Mouse (Mus musculus): ENCODE measurements around the gene Kcnn1.
A peak's percentile ranks its signal among the peaks of the same experiment; 100 is the strongest.
"Not testable (repeated sequence)": the region's sequence is repeated elsewhere in the genome, so short reads cannot be mapped to it uniquely, and the experiment has no call there.

Kcnn1 gene

DNA sequence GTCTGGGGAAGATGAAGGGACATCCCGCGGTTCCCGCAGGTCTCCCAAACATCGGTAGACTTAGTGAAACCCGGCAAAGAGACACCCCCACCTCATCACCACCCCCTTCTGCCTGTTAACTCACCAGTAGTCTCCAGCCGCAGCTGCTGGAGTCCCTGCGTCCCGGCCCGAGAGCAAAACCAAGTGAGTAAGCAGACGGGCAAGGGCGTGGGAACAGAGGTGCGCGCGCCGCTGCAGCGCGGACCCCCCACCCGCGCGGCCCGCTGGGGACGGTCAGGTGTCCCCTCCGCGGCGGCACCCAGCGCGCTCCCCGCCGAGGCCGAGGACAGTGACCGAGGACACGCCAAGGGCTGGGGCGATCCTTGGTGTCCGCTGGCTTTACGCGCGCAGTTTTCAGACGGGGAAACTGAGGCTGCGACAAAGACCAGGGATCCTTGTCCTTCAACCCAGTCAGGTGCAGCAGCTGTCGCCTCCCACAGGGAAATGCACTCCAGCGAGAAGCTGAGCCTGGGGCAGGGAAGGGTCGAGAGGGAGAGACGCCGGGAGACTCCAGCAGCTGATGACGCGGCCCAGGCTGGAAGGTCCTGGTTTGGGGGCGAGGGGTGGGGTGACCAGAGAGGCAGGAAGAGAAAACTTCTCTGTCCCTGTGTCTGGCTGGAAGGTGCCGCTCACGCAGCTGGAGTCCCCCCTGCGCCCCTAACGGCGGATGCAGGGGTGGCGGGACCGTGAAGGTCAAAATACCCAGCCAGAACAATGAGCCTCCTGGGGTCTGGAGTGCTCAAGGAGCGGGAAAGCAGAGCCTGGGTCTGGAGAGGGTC lies at the start of gene Kcnn1:
Gene Kcnn1, minus strand, starts transcription at position 435 of the 818 bp plus-strand sequence.
- no peak for DNase-seq (ENCODE audit: extremely low read depth, low read depth, low spot score)

DNA sequence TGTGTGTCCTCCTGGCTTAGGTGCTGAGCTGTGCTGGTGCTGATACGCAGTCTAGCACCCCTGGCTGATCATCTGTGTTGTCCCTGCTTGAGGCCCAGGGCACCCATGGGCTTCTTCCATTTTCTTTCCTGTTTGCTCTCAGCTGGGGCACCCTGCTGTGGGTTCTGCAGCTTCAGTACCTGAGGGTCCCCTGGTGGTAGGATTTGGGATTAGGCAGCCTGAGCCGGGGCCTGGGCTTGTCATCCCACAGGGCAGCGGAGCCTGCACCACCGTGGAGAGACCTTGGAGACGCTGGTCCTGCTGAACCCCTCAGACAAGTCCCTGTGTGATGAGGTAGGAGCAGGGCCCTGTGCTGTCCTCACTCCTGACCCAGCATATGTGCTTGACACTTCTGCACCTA lies 48.5 kb upstream of the Kcnn1 start:
- DNase-seq (ENCODE audit: extremely low read depth, low read depth, low spot score), result no peak

DNA sequence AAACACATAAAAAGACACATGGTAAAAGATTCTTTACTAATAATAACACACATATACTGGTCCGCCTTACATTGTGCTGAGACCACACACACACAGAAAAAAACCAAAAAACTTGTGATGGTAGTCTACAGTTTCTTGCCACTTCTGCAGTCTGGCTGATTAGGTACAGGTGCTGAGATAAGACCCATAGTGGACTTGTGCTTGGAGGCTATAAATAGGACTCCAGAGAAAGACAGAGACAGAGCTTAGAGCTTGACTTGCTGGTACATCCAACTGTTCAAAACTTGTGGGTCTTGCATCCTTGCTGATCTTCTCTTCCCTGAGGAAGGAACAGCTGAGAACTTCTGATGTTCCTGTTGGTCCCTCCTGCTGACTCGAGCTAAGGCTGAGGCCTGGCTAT lies 44.5 kb upstream of the Kcnn1 start:
- no peak for DNase-seq (ENCODE audit: extremely low read depth, low read depth, low spot score)

DNA sequence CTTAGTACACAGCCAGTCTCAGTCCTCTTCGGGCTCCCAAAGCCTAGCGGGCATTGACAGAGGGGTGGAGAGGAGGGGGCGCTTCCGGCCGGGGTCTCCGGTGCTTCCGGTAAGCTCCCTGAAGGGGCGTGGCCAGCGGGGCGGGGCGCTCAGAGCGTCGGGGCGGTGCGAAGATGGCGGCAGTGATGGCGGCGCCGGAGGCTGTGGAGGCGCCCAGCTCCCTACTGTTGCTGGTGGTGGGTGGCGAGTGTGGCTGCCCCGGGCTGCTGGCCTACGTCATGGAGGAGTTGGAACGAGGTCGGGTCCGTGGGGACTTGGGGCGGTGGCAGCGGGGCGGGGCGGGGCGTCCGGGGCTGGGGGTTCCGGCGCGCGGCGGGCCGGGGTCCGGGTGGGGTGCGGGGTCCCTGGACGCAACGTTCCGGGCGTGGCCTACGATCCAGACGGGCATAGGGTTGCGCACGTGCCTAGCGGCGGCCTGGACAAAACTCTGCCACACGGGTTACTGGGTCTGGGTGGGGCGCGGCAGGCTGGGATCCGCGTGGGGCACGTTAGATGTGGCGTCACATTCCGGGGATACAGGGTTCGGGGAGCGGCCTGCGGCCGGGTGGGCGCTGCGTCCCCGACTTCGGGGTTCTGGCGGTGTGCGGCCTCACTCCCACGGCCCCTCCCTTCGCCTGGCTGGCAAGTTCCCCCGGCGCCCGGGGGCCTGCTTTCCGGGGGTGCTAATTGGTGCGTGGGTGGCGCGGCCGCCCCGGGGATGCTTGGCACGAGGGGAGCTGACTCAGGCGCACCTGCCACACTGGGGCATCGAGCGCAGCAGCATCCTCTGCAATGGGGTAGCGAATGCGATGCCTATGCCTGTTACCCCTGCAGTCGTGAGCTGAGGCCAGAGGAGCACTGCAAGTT lies 43.0 kb upstream of the Kcnn1 start, which contains the start of gene Map1s:
Gene Map1s, plus strand, starts transcription at position 102 of the 906 bp plus-strand sequence.
- no peak for DNase-seq (ENCODE audit: extremely low read depth, low read depth, low spot score)

DNA sequence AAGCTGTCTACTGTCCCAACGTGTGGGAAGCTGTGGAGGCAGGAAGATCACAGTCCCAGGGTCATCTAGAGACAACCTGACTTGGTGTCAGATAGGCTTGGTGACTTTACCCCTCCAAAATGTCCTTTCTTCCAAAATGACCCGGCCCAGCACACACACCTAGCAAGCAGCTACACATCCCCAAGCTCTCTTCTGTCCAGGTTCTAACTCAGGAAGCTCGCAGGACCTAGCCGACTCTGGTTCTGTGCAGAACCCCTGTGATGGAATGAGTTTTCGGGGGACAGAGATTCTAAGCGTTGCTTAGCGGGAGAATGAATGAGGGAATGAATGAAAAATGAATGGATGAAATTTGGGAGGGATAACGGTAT lies 42.4 kb upstream of the Kcnn1 start:
- no peak for DNase-seq (ENCODE audit: extremely low read depth, low read depth, low spot score)

DNA sequence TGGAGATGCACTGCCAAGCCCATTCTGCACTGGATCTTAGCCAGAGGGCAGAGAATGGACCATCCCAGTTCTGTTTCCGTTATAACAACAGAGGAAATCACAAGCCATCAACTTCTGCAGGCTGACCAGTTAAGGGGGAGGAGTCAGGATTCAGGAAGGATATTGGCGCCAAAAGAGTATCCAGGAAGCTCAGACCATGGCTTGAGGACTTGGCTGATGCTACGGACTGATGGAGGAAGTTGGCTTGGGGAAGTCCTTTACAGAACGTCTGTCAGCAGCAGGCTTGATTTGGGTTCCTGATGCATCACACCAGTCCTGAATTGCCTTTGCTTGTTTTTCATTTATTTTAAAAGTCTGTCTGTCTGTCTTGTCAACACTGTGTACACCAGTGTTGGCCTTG lies 41.5 kb upstream of the Kcnn1 start:
- DNase-seq (ENCODE audit: extremely low read depth, low read depth, low spot score), result no peak

DNA sequence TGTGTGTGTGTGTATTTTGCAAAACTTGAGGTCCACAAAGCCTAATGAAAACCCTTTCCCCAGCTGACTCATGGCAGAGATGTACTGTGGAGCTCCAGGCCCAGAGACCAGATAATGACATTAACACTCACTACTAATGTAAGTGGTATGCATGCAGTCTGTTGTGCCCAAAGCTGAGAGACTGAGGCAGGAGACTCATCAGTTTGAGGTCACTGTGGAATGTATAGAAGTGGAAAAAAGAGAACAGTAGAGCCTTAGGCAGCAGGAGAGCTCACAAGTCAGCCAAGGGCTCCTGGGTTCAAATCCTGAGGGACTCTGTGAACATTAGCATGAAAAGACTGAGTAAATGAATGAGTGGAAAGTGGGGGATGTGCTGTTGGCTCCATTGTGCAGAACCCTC lies 40.5 kb upstream of the Kcnn1 start:
- DNase-seq (ENCODE audit: extremely low read depth, low read depth, low spot score), result no peak

DNA sequence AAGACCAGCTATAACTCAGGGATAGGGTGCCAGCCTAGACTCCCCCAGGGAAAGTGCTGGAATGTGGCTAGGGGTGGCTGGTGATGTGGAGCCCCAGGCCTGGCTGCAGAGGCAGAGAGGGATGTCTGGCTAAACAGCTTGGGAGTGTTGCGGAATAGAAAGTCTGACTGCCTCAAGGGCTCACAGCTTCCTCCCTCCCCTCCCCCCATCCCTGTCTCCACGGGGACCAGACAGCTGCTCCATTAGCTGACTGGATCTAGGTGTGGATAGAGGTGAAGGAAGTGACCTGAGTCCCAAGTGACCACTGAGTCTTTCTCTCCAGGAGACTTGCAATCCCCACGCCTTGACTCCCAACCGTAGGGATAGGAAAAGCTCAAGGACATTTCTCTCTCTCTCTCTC lies 40.1 kb upstream of the Kcnn1 start:
- no peak for DNase-seq (ENCODE audit: extremely low read depth, low read depth, low spot score)

DNA sequence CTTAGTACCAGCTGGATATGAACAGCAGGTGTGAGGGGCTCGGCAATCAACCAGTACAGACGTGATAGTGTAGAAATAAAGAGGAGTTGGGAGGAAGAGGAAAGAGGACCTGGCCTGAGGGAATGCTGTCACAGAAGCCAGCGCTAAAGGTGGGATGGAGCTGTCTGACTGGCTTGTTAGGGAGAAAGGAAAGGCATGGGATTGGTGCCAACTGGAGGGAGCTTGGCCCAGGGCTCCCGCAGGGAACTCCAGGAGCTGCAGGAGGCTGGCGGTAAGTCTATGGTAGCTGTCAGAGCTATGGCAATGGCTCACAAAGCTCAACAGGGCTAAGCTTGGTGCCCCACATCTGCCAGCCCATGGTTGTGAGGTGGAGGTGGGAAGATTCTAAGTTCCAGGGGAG lies 39.2 kb upstream of the Kcnn1 start:
- DNase-seq (ENCODE audit: extremely low read depth, low read depth, low spot score), result no peak

DNA sequence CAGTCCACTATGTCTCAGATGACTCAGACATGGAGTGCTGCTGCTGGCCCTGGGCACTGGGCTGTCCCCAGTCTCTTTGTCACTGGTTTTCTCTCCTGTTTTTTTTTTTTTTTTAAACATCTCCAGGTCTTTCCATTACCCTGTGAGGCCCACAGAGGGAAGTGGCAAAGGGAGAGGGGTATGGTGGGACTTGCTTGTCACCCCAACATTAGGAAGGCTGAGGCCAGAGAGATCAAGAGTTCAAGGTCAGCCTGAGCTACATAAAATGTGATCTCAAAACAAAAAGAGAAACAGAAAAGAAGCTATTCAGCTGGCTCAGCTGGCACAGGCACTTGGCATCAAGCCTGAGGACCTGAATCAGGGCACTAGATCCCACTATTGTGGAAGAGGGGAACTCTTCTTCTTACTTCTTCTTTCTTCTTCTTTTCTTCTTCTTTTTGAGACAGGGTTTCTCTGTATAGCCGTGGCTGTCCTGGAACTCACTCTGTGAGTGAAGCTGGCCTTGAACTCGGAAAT lies 37.9 kb upstream of the Kcnn1 start:
- no peak for DNase-seq (ENCODE audit: extremely low read depth, low read depth, low spot score)

DNA sequence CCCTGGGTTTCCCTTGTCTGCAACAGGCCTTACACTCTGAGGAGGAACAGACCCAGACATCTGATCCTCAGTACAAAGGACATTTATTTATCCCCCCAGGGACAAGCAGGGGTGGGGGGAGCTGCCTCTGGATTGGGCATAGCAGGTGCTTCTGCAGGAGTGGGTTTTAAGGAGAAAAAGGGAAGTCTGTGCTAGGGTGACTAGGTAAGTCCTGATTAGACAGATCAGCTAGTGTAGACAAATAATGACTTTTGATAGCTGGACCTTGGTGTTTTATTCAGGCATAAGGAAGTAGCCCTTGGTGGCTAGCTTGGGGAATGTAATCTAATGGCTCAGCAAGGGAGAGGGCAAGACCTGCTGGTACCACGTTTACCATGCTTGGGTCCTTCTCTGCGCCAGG lies 36.2 kb upstream of the Kcnn1 start:
- DNase-seq (ENCODE audit: extremely low read depth, low read depth, low spot score), result no peak

DNA sequence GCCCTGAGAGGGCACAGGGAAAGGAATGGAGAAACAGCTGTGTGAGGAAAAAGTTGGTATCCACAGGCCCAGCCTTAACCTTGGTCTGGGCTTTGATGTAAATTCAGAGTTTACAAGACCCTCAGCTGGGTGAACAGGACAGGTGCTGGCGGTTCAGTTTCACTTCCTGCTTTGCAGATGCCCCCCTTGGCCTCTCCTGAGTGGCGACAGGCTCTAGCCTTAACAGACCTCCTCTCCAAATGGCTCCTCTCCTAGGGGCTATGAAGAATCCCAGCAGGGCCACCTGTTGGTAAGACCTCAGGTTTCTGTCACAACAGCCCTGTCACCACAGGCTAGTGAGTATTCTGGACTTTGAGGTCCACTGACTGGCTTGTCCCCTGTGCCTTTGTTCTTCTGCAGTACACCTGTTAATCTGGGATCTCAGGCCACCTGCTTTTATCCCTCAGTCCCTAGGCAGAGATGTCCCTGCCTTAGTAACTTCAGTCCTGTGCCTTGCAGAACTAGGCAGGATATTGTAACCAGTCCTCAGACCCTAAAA lies 35.7 kb upstream of the Kcnn1 start:
- no peak for DNase-seq (ENCODE audit: extremely low read depth, low read depth, low spot score)

DNA sequence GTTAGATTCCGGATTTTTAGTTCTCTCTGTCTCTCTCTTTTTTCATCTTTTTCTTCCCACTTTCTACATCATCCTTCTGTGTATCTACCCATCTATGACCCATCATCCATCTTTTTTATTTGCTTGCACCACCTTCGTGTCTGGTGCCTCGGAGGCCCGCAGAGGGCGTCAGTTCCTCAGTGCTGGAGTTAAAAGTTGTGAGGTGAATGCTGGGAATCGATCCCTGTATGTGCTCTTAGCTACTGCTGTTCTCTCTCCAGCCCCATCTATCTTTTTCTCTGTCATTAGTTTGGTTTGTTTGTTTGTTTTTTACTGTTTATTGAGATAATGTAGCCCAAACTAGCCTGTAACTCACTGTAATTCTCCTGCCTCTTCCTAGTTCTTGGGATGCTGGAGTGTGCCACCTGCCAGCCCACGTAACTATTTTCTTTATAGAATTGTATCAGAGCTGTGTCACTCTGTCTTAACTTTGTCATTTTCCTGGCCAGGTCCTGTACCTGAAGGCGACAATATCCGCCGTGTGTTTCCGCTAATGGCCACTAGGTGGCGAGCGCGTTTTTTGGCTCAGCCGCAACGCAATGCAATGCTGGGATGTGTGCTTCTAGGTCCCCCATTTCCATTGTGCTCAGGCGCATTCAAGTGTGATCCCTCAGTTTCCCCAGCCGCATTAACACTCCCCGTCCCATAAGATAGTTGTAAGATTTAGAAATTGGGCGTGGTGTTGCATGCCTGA lies 34.8 kb upstream of the Kcnn1 start:
- DNase-seq (ENCODE audit: extremely low read depth, low read depth, low spot score), result no peak

DNA sequence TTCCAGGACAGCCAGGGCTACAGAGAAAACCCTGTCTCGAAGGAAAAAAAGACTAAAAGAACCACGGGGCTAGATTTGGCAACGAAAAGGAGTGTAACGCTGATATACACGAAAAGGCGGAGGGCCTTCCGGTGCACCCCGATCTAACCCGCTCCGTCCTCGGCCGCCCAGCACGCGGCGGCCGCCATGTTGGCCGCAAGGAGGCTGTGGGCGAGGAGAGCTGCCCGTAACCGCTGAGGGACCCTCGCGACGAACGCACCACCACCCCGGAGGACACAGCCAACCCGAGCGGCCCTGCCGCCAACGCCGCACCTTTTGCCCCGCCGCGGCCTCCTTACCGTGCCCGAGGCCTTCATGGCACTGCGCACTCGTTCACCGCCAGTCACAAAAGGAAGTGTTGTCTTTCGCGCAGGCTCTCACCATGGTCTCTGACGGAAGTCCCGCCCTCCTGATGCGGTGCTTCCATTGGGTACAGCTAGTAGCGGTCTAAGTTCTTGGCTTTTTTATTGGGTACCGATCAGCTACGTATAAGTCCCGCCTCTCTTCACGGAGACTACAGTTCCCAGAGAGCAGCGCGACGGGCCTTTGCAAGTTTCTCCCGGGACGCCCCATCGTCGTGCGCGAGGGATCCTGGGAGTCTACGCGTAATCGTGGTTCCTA lies 34.1 kb upstream of the Kcnn1 start, which contains the start of gene Rpl18a:
Gene Rpl18a, minus strand, starts transcription at position 392 of the 660 bp plus-strand sequence.
- DNase-seq (ENCODE audit: extremely low read depth, low read depth, low spot score), result peak; percentile 98

DNA sequence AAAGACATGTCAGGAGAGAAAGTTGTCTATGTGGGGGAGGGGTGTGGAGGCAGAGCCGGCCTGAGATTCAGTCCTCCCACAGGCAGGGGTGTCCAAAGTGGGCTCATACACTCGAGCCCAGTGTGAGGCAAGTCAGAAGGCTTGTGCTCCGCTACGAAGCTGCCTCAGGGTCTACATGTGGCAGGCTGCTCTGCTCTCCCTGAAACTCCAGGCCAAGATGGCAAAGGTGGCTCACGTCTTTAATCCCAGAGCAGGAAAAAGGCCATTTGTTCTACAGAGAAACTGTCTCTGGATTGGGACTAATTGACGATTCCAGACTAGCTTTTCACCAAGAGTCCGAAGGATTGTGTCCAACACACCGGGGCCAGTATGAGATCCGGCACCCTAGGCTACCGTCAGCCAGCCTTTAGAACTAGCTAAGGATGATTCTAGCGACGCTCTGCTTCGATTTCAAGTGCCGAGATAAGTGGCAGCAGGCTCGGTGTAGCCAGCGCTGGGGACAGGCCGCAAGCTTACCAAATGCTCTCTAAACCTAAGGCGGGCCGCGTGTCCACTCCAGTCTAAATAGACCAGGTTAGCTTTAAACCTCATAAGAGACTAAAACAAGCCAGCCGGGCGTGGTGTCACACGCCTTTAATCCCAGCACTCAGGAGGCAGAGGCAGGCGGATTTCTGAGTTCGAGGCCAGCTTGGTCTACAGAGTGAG lies 33.4 kb upstream of the Kcnn1 start:
- no peak for DNase-seq (ENCODE audit: extremely low read depth, low read depth, low spot score)

DNA sequence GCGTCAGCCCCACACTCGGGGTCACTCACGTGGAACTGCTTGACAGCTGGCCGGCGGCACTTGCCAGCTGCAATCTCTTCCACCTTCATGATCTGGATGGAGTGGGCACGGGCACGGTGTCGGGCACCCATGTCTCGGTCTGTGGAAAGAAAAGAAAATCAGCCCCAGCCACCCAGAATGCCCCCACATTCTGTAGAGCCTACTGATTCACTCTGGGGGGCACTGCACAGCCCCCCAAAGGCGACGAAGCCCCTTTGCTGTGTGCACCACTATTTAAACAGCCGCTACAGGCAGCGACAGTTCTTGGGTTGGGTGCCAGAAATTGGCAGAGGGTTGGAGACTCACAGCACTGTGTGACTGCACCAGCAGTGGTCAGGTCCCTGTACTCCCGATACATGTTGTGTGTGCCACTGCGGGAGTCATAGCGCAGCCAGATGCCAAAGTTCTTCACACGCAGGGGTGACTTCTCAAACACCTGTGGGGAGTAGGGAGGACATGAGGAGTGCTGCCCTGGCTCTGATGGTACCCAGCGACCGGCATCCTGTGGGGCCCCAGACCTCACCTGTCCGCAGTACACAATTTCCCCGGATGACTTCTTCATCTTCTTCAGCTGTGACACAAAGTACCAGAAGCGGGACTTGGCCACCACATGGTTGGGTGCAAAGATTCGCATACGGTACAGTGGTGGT lies 32.7 kb upstream of the Kcnn1 start:
- not testable (repeated sequence) for DNase-seq (ENCODE audit: extremely low read depth, low read depth, low spot score)

DNA sequence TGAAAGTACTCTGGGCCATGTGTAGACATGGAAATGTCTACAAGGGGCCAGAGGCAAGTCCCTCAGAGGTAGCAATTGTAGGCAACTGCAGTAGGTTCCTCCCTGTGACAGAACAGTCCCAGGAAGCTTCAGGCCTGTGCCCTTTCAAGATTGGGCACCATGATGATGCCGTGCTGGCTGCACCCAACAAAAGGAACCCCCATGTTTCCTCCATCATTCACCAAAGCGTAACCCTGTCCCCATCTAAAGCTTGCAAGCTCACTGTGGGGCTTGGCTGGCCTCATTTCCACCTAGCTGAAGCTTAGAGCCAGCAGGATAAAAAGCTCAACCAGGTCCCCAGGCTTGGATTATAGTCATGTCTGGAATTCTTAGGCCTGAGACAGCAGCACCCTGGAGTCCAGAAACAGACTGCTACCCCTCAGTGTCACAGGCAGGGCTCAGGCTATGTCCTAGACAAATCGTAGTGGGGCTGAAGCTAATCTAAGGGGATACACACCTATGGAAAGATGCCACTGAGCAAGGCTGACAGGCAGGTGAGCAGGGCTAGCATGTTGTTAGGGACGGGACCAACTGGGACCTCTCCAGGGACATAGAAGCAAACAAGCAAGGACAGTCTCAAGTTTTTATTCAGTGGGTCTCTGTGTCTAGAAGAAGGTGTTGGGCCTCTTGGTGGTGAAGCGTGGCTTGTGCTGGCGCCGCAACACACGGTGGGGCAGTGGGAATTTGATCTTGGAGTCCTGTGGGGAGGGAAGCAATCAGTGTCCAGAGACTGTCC lies 31.9 kb upstream of the Kcnn1 start:
- DNase-seq (ENCODE audit: extremely low read depth, low read depth, low spot score), result no peak

DNA sequence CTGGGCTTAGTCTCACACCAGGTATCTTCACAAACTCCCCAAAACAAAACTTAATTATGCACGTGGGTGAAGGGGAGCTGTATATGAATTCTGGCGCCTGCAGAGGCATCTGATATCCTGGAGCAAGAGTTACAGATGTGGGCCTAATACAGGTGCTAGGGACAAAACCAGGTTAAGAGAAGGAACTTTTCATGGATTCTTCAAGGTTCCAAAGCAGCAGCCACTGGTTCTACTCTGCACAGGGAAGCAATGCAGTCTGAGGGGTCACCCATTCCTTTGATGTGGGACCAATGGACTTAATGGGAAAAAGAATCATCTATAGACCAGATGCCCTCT lies 31.3 kb upstream of the Kcnn1 start:
- no peak for DNase-seq (ENCODE audit: extremely low read depth, low read depth, low spot score)

All from fat pad, adult 2 months (tissue).